Mouse (Mus musculus): ENCODE results near the gene Nps. TPM values are rescaled to one million over a fixed set of nuclear protein-coding genes. Genes with fewer than 3 reads are reported as not detected.

The Nps gene
- polyA plus RNA-seq, 1 experiment from 2014 or later: not detected

DNA sequence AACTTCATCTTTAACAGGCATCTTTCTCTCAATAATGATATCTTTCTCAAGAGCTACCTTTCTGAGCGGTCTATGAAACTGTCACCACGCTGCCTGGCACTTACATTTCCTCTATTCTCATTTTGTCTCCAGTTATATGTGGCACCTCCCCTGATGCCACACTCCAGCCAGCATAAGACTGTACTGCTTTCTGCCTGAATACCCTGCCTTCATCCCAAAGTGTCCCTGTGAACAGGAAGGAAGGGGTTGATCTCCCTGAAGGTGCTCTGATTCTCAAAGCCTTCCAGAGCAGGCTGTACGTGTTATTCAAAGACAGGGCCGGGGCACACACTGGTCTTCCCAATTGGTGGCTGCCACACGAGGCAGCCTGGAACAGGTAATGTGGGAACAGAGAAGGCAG, 12.1 kb upstream of the Nps start:
- Histone ChIP-seq H3K4me3 (no peak overlapping the region), H3K4me1 (no peaks in the 10 kb centered on the region), H3K9me3 (replicated peaks) (no peaks in the 10 kb centered on the region), H3K36me3 (no peaks in the 10 kb centered on the region), H3K4me2 (no peak overlapping the region), H3K27ac (no peak overlapping the region), H3K27me3 (replicated peaks) (no peaks in the 10 kb centered on the region), H3K9ac (no peak overlapping the region)
- 70% methylated on average over 5 of the region's 5 CpGs for WGBS (ENCODE audit: insufficient replicate concordance)
- ATAC-seq: no peak

GRCm38 (mm10) chr7:135253249-135253648, 5.3 kb upstream of the Nps start:
- Histone ChIP-seq H3K27me3 (replicated peaks) (no peaks in the 10 kb centered on the region), H3K4me2 (no peak overlapping the region), H3K9me3 (replicated peaks) (no peaks in the 10 kb centered on the region), H3K36me3 (no peaks in the 10 kb centered on the region), H3K27ac (no peak overlapping the region), H3K4me3 (no peak overlapping the region), H3K9ac (no peak overlapping the region), H3K4me1 (no peaks in the 10 kb centered on the region)
- peak; percentile 37; the same call in 1 of the 2 replicates for ATAC-seq
- WGBS (ENCODE audit: insufficient replicate concordance): 73% methylated on average over 2 of the region's 2 CpGs

DNA sequence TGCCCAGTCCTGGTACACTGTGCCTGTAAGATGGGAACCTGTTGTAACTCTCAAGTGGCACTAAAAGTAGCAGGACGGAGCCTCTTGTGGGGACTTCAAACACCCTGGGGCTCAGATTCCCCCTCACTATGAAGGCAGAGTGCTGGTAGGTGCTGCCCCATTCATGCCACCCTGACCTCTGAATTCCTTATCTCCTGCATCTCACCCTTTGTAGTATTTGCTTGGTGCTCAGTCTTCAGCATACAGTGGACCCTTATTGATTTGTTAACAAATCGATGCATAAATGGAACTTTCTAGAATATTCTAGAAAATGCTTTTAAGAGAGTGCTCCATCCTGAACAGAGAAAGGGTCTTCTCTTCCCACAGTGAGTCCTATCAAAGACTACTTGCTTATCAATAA, 4.1 kb upstream of the Nps start:
- Histone ChIP-seq H3K9ac (no peak overlapping the region), H3K4me3 (no peak overlapping the region), H3K36me3 (no peaks in the 10 kb centered on the region), H3K4me1 (no peaks in the 10 kb centered on the region), H3K9me3 (replicated peaks) (no peaks in the 10 kb centered on the region), H3K27ac (no peak overlapping the region), H3K4me2 (no peak overlapping the region), H3K27me3 (replicated peaks) (no peaks in the 10 kb centered on the region)
- WGBS (ENCODE audit: insufficient replicate concordance): 70% methylated on average over 2 of the region's 2 CpGs
- ATAC-seq: no peak

DNA sequence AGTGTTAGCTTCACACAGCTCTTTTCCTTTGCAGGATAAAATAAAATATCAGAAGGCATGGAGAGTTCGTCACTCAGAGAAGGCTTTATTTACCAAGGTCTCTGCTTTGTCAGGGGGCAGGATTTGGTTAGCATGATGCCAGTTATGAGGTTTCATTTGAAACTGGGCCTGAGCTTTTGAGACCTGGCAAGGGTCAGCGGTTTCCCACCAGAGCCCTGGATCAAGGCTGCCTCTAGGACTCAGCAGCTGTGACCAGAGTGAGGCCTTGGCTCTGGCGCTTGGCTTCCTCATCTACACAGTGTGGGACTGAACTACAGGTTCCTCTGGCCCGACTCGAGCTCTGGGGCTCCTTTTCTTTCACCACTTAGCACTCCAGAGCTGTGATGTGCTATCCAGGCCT, 12.5 kb downstream of the Nps start:
- WGBS (ENCODE audit: insufficient replicate concordance): 66% methylated on average over 5 of the region's 5 CpGs
- no peaks in the 10 kb centered on the region for H3K9me3 ChIP-seq (replicated peaks)
- no peak for ATAC-seq
- no peak overlapping the region for H3K27ac ChIP-seq
- no peak overlapping the region for H3K9ac ChIP-seq
- H3K4me2 ChIP-seq: no peak overlapping the region
- H3K36me3 ChIP-seq: no peaks in the 10 kb centered on the region
- no peak overlapping the region for H3K4me3 ChIP-seq
- no peaks in the 10 kb centered on the region for H3K27me3 ChIP-seq (replicated peaks)
- no peaks in the 10 kb centered on the region for H3K4me1 ChIP-seq

DNA sequence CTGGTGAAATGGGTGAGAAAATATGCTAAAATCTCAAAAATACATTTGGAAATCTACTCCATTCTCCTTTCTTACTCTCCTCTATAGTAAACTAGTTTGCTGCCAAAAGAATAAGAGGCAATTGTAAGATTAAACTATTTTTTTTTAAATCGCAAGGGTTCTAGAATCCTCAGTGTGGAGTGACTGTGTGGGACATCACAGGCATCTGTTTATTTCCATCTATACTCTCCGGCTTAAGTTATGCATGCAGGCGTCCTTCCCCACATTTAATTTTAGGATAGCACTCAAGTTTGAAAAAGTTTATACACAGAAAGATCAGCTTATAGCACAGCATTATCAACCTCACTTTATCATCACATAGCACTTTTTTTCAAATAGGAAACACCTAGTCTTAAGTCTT, 24.7 kb downstream of the Nps start:
- Histone ChIP-seq H3K27ac (no peak overlapping the region), H3K9me3 (replicated peaks) (no peaks in the 10 kb centered on the region), H3K36me3 (no peaks in the 10 kb centered on the region), H3K9ac (no peak overlapping the region), H3K27me3 (replicated peaks) (no peaks in the 10 kb centered on the region), H3K4me1 (no peaks in the 10 kb centered on the region), H3K4me2 (no peak overlapping the region), H3K4me3 (no peak overlapping the region)
- 79% methylated on average over 3 of the region's 3 CpGs for WGBS (ENCODE audit: insufficient replicate concordance)
- ATAC-seq: no peak

DNA sequence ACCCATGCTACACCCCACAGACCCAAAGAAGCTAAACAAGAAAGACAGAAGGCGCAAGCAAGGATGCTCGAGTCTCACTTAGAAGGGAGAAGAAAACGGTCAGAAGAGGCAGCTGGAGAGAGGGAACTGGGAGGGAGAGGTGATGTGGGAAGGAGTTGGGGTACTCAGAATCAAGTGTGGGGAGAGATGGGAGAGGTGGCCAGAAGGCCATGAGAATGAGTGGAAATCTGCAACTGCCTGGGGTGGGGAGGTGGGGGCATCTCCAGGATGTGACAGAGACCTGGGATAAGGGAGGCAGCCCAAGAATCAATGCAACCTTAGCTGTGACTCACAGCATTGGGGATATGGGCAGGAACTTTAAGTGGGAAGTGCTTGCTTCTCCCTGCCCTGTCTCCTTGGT, 31.5 kb downstream of the Nps start:
- Histone ChIP-seq H3K9ac (no peak overlapping the region), H3K36me3 (no peaks in the 10 kb centered on the region), H3K27ac (no peak overlapping the region), H3K9me3 (replicated peaks) (no peaks in the 10 kb centered on the region), H3K4me2 (no peak overlapping the region), H3K4me3 (no peak overlapping the region), H3K4me1 (no peaks in the 10 kb centered on the region), H3K27me3 (replicated peaks) (no peaks in the 10 kb centered on the region)
- no peak for ATAC-seq
- 75% methylated on average over 3 of the region's 3 CpGs for WGBS (ENCODE audit: insufficient replicate concordance)

- H3K4me2 ChIP-seq: no peak overlapping the region
- no peak overlapping the region for H3K4me3 ChIP-seq
- no peak for ATAC-seq
- H3K9me3 ChIP-seq (replicated peaks): no peaks in the 10 kb centered on the region
- H3K4me1 ChIP-seq: no peaks in the 10 kb centered on the region
- H3K27me3 ChIP-seq (replicated peaks): no peaks in the 10 kb centered on the region
- H3K36me3 ChIP-seq: no peaks in the 10 kb centered on the region
- 62% methylated on average over 15 of the region's 15 CpGs for WGBS (ENCODE audit: insufficient replicate concordance)
- H3K9ac ChIP-seq: no peak overlapping the region
- H3K27ac ChIP-seq: no peak overlapping the region
Measured at GRCm38 (mm10) chr7:135291646-135292236, 33.2 kb downstream of the Nps start.

DNA sequence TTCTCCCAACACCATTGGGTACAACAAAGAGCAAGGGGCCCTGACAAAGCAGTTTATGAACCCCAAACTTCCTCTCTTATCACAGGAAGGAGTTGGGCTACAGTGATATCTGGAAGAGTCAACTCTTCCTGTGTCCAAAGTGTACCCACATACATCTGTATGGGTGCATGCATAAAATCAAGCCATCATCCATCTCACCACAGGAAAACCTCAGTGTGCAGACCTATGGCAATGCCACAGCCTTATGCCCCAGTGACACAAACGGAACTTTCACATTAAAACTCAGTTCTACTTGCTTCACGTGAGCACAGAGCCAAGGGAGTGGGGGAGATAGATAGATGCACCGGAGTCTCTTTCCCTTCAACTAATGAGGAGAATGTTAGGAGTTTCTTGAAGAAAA, 36.0 kb downstream of the Nps start:
- Histone ChIP-seq H3K36me3 (no peaks in the 10 kb centered on the region), H3K4me1 (no peaks in the 10 kb centered on the region), H3K9ac (no peak overlapping the region), H3K9me3 (replicated peaks) (no peaks in the 10 kb centered on the region), H3K27ac (no peak overlapping the region), H3K4me2 (no peak overlapping the region), H3K4me3 (no peak overlapping the region), H3K27me3 (replicated peaks) (no peaks in the 10 kb centered on the region)
- 33% methylated on average over 3 of the region's 3 CpGs for WGBS (ENCODE audit: insufficient replicate concordance)
- ATAC-seq: no peak

GRCm38 (mm10) chr7:135304496-135304895, 46.0 kb downstream of the Nps start:
- Histone ChIP-seq H3K9ac (no peak overlapping the region), H3K4me1 (no peaks in the 10 kb centered on the region), H3K9me3 (replicated peaks) (no peaks in the 10 kb centered on the region), H3K27me3 (replicated peaks) (no peaks in the 10 kb centered on the region), H3K36me3 (no peaks in the 10 kb centered on the region), H3K4me2 (no peak overlapping the region), H3K4me3 (no peak overlapping the region), H3K27ac (no peak overlapping the region)
- 51% methylated on average over 2 of the region's 2 CpGs for WGBS (ENCODE audit: insufficient replicate concordance)
- no peak for ATAC-seq

Other genes starting within 250 kb of the Nps start
- not detected in 2 replicates for gene Foxi2, start 151.6 kb downstream of the Nps start, polyA plus RNA-seq (2016; fragmentation: Nextera tagmentation; extraction: Ambion mirVana)

All from liver, embryonic 12.5 days (tissue).